Mouse (Mus musculus) limb, embryonic 11.5 days (tissue): Measurements from ENCODE around the gene Fcho1. TPM values are rescaled to one million over a fixed set of nuclear protein-coding genes. Genes with fewer than 3 reads are reported as not detected.
A peak's percentile ranks its signal among the peaks of the same experiment; 100 is the strongest.
"Not testable (repeated sequence)": the region's sequence is repeated elsewhere in the genome, so short reads cannot be mapped to it uniquely, and the experiment has no call there.

Experiments
- ATAC-seq: fragments of 200-750 bp; cut with Nextera tagmentation; 2 replicates; pipeline ENCODE4 v1.8.0; 2017; ENCODE audit warnings: low read depth; ENCODE audit not compliant: insufficient number of reproducible peaks, low FRiP score, low TSS enrichment
- DNase-seq: peaks from one replicate; pipeline ENCODE4 v3.0.0-alpha.2; 2015; ENCODE audit warnings: low spot score
- H3K27ac ChIP-seq: fragments of 300-500 bp; sonication (generic); replicated peaks from 2 replicates; pipeline ENCODE4 v1.5.1; 2014; ENCODE audit warnings: low read depth, mild to moderate bottlenecking, low read length
- H3K27me3 ChIP-seq: fragments of 300-500 bp; sonication (generic); 2 replicates; pipeline ENCODE4 v1.6.1; 2014; ENCODE audit warnings: mild to moderate bottlenecking, low read length, mixed read lengths; ENCODE audit not compliant: control insufficient read depth, insufficient read depth
- H3K36me3 ChIP-seq: fragments of 300-500 bp; sonication (generic); 2 replicates; pipeline ENCODE4 v1.6.1; 2014; ENCODE audit warnings: mild to moderate bottlenecking, low read length, moderate library complexity, mixed read lengths; ENCODE audit not compliant: control insufficient read depth, insufficient read depth
- H3K4me1 ChIP-seq: fragments of 300-500 bp; sonication (generic); 2 replicates; pipeline ENCODE4 v1.6.1; 2014; ENCODE audit warnings: low read length, mixed read lengths; ENCODE audit not compliant: control insufficient read depth, insufficient read depth
- H3K4me2 ChIP-seq: fragments of 300-500 bp; sonication (generic); 2 replicates; pipeline ENCODE4 v1.6.1; 2014; ENCODE audit warnings: low read depth, mild to moderate bottlenecking, moderate library complexity; ENCODE audit not compliant: severe bottlenecking
- H3K4me3 ChIP-seq: fragments of 300-500 bp; sonication (generic); 2 replicates; pipeline ENCODE4 v1.5.1; 2014; ENCODE audit warnings: low read depth, low read length
- H3K9ac ChIP-seq: fragments of 300-500 bp; sonication (generic); 2 replicates; pipeline ENCODE4 v1.6.1; 2014; ENCODE audit warnings: mild to moderate bottlenecking, low read length
- H3K9me3 ChIP-seq: fragments of 300-500 bp; sonication (generic); 2 replicates; pipeline ENCODE4 v1.6.1; 2016; ENCODE audit warnings: low read length; ENCODE audit not compliant: control insufficient read depth
- WGBS: fragments of 180-500 bp; shearing (Covaris S2); extraction: QIAGEN DNeasy Blood & Tissue Kit; methylation state at CpG from one replicate; pipeline ENCODE4 v1.1.7; 2014; 5-methylcytosine and 5-hydroxymethylcytosine counted together
- polyA plus RNA-seq: library from polyadenylated mRNA; unstranded; fragments of >200 nt; fragmentation: Nextera tagmentation; extraction: Ambion mirVana; gene quantifications from 2 replicates; pipeline ENCODE4 v1.2.1, GENCODE M21; 2014

Fcho1 gene
- polyA plus RNA-seq, 1 experiment from 2014 or later: 3.4 TPM

GRCm38 (mm10) chr8:71700493-71701269, 24.8 kb downstream of the Fcho1 start:
- 0 out of 2 replicates have a peak overlapping the region, but pooled peaks have one; percentile 17 for H3K9ac ChIP-seq
- no peak overlapping the region for H3K27ac ChIP-seq
- 4% methylated on average over 29 of the region's 29 CpGs for WGBS
- no peak overlapping the region; the same call in 1 of the 2 replicates for H3K4me2 ChIP-seq
- H3K4me1 ChIP-seq: no peaks in the 10 kb centered on the region
- no peaks in the 10 kb centered on the region for H3K36me3 ChIP-seq
- no peaks in the 10 kb centered on the region for H3K9me3 ChIP-seq
- no peak for ATAC-seq
- H3K4me3 ChIP-seq: no peak overlapping the region
- DNase-seq: no peak
- H3K27me3 ChIP-seq: peaks cover 39% of the 10 kb centered on the region

DNA sequence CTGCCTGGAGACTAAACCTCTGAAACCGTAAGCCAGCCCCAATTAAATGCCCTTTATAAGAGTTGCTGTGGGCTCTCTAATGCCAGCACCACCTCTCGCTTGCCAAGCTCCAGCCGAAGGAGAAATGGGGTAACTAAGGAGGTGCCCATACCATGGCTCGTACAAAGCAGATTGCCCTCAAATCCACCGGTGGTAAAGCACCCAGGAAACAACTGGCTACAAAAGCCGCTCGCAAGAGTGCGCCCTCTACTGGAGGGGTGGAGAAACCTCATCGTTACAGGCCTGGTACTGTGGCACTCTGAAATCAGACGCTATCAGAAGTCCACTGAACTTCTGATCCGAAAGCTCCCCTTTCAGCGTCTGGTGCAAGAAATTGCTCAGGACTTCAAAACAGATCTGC, 30.1 kb downstream of the Fcho1 start:
- peaks cover 64% of the 10 kb centered on the region for H3K27me3 ChIP-seq
- not testable (repeated sequence) for H3K27ac ChIP-seq, H3K9me3 ChIP-seq, H3K4me3 ChIP-seq, H3K36me3 ChIP-seq, DNase-seq, ATAC-seq, H3K4me2 ChIP-seq, H3K9ac ChIP-seq, H3K4me1 ChIP-seq
- 70% methylated on average over 12 of the region's 12 CpGs for WGBS

GRCm38 (mm10) chr8:71693166-71694041, 32.1 kb downstream of the Fcho1 start:
- Histone ChIP-seq H3K9me3 (no peaks in the 10 kb centered on the region), H3K27me3 (peaks cover 74% of the 10 kb centered on the region), H3K36me3 (no peaks in the 10 kb centered on the region), H3K9ac (no peak overlapping the region), H3K4me3 (no peak overlapping the region), H3K4me1 (0 out of 2 replicates have a peak, but pooled peaks cover 2% of the 10 kb centered on the region), H3K27ac (no peak overlapping the region), H3K4me2 (peak overlapping the region; percentile 12; the same call in 1 of the 2 replicates)
- ATAC-seq: no peak
- 9% methylated on average over 68 of the region's 68 CpGs for WGBS
- no peak for DNase-seq

DNA sequence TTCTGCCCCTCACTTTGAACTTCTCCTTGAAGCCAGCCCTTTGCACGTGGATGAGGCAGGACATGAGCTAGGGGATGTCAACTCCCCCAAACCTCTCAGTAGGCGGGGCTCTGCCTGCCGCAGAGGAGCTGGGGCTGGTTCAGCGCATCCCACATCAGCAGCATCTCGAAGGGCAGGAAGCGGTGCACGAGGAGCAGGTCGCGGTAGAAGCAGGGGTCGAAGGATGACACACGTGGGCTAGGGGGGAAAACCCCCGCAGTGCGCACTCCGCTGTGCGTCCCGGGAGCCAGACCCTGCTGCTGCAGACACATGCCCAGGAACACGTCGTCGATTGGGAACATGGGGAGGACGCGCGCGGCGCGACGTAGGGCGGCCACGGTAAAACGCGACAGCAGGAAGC, 33.0 kb downstream of the Fcho1 start:
- no peak overlapping the region for H3K4me3 ChIP-seq

GRCm38 (mm10) chr8:71689028-71689427, 36.5 kb downstream of the Fcho1 start, which contains the start of gene Insl3:
Gene Insl3, plus strand, starts transcription at chr8:71689214.
- Histone ChIP-seq H3K27me3 (peaks cover 98% of the 10 kb centered on the region), H3K4me3 (no peak within 1 kb of the TSS)

More for the DNA sequence above, 33.0 kb downstream of the Fcho1 start:
- no peak for DNase-seq
- 3% methylated on average over 30 of the region's 30 CpGs for WGBS
- Histone ChIP-seq H3K27ac (no peak overlapping the region), H3K4me1 (0 out of 2 replicates have a peak, but pooled peaks cover 5% of the 10 kb centered on the region), H3K36me3 (no peaks in the 10 kb centered on the region), H3K27me3 (peaks cover 83% of the 10 kb centered on the region), H3K4me2 (no peak overlapping the region), H3K9ac (no peak overlapping the region), H3K9me3 (no peaks in the 10 kb centered on the region)
- ATAC-seq: no peak; the same call in 1 of the 2 replicates

DNA sequence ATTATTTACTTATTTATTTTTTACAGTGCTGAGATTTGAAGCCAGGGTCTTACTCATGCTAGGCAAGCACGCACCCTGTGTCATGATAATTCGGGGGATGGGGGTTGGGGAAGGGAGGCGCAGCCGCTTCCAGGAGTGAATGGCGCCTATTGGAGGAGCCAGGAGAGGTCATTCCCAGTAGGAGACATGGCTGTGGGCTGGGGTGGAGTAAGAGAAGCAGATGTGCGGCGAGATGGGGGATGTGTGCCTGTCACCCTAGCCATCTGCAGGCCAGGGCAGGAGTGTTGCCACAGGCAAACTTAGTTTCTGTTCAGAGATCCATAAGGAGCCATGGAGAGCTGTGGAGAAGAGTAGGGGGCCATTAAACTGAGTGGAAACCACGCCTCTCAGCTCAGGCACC, 37.9 kb downstream of the Fcho1 start:
- 1% methylated on average over 8 of the region's 8 CpGs for WGBS
- no peak for ATAC-seq

More at GRCm38 (mm10) chr8:71689028-71689427, 36.5 kb downstream of the Fcho1 start, which contains the start of gene Insl3:
- H3K9me3 ChIP-seq: no peaks in the 10 kb centered on the region
- H3K4me2 ChIP-seq: no peak within 1 kb of the TSS
- 4% methylated on average over 33 of the region's 33 CpGs for WGBS
- DNase-seq (no peak), ATAC-seq (no peak)
- 0 out of 2 replicates have a peak within 1 kb of the TSS, but pooled peaks have one; percentile 7 for H3K9ac ChIP-seq
- peaks cover 15% of the 10 kb centered on the region for H3K4me1 ChIP-seq
- H3K36me3 ChIP-seq: no peaks in the 10 kb centered on the region
- H3K27ac ChIP-seq: no peak within 1 kb of the TSS

GRCm38 (mm10) chr8:71686143-71686734, 39.3 kb downstream of the Fcho1 start:
- Histone ChIP-seq H3K4me3 (peak overlapping the region; percentile 21), H3K9me3 (no peaks in the 10 kb centered on the region), H3K4me2 (peak overlapping the region; percentile 36; the same call in 1 of the 2 replicates), H3K9ac (no peak overlapping the region), H3K36me3 (no peaks in the 10 kb centered on the region), H3K4me1 (peaks cover 15% of the 10 kb centered on the region), H3K27me3 (peaks cover 98% of the 10 kb centered on the region), H3K27ac (no peak overlapping the region)
- DNase-seq: no peak
- peak; percentile 46 for ATAC-seq
- WGBS: 2% methylated on average over 23 of the region's 23 CpGs

More for the DNA sequence above, 37.9 kb downstream of the Fcho1 start:
- Histone ChIP-seq H3K9me3 (no peaks in the 10 kb centered on the region), H3K9ac (no peak overlapping the region), H3K36me3 (no peaks in the 10 kb centered on the region), H3K27me3 (peaks cover 98% of the 10 kb centered on the region), H3K4me1 (peaks cover 15% of the 10 kb centered on the region), H3K4me3 (no peak overlapping the region), H3K4me2 (no peak overlapping the region), H3K27ac (no peak overlapping the region)
- no peak for DNase-seq

- H3K4me2 ChIP-seq: peak overlapping the region; percentile 36; the same call in 1 of the 2 replicates
- WGBS: 1% methylated on average over 29 of the region's 29 CpGs
- ATAC-seq: no peak
- DNase-seq: no peak
- peak overlapping the region; percentile 21 for H3K4me3 ChIP-seq
- no peaks in the 10 kb centered on the region for H3K9me3 ChIP-seq
- H3K27ac ChIP-seq: no peak overlapping the region
- H3K36me3 ChIP-seq: no peaks in the 10 kb centered on the region
- H3K9ac ChIP-seq: 0 out of 2 replicates have a peak overlapping the region, but pooled peaks have one; percentile 27
- peaks cover 15% of the 10 kb centered on the region for H3K4me1 ChIP-seq
- H3K27me3 ChIP-seq: peaks cover 100% of the 10 kb centered on the region
These were observed 39.9 kb downstream of the Fcho1 start for GRCm38 (mm10) chr8:71685573-71685972.
